Mouse (Mus musculus) brain, embryonic 18.5 days (tissue): ENCODE measurements around the gene Erg.

Source experiments
- DNase-seq: peaks from one replicate; pipeline ENCODE4 v3.0.0-alpha.2; 2012; ENCODE audit warnings: low read depth, low spot score

Gene Erg

GRCm38 (mm10) chr16:95352266-95352665 lies 234.1 kb downstream of the Erg start:
- DNase-seq: no peak

- DNase-seq: no peak
These were observed 235.9 kb downstream of the Erg start for GRCm38 (mm10) chr16:95350499-95350898.

DNA sequence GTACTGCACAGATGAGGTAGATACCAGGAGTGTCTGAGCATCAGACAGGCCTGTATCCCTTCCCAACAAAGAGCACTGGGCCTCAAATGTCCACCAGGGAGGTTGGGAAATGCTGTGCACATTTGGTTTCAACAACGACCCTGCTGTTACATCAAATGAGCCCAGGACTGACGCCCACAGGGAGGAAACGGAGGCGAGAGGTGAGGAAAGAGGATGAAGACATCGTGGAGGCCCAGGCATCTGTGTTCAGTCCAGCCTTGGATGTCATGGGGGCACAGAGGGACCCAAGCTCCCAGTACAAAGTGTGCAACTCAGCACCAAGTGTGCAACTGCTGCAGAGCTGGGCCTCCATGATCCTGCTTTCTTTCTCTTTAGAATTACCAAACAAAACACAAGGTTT lies 236.6 kb downstream of the Erg start:
- DNase-seq: no peak

DNA sequence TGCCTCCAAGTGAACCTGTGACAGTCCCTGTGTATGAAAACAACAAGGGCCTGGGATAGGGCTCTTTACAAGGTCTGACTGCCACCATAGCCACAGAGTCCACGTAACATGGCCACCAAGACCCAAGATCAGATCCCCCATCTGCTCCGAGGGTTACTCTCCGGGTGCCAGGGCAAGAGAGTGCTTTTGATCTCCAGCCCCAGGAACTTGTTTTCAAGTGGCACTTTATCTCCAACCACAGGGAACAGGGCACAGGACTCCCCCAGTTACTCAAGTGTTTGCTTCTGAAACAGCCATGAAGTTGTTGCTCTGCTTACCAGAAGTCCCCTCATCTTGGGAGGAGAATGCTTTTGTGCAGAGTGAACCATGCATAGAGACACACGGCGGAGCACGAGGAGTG lies 237.0 kb downstream of the Erg start:
- no peak for DNase-seq

DNA sequence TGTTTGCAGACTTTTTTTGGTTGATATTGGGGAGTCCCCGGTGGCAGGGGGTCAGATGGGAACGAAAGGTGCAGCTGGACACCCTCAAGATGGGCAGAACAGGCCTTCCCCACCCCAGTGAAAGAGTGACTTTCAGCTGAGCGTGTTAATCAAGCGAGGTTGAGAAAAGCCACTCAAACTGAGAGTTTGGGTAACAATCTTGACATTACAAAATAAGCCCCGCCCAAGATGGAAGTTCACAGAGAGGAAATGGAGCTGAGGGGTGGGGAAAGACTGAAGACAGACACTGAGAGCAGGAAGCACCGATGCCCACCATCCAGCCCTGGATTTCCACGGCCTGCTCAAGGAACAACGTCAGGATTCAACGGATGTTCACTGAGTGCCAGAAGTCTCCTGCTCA lies 237.8 kb downstream of the Erg start:
- DNase-seq: no peak

- no peak for DNase-seq
These were observed 239.2 kb downstream of the Erg start for GRCm38 (mm10) chr16:95347202-95347601.

DNA sequence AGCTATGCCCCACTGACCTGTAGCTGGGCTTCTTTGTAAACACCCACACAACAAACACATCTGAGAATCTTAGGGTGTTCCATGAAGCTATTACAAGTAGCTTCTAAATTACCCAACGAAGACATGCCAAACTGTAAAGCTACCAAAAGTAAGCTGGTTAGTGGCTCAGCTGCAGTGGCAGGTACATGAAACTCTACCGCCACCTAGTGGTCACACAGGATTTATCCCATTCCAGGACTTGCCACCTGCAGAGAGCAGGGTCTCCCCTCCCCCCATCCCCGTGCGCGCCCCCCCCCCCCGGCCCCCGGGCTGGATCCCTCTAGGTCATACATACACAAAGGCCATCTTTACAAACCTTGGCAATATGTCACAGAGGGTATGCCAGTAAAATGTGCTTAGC lies 240.5 kb downstream of the Erg start:
- no peak for DNase-seq

DNA sequence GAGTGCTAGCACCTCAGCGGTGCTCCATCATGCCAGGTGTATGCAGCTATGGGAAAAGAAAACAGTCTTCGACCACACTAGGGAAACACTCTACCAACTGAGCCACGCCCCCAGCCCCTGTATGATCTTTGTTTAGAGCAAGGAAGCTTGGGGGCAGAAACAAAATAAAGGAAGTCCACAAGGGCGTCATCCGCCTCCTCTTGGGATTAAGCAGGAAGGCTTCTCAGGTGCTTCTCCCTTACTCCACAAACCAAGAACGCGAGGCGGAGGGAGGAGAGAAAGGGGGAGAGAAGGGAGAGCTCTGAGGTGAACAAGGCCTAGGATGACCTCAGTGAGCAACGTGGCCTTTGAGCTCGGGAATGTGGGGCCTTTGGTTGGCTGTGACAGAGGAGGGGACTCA lies 241.4 kb downstream of the Erg start:
- DNase-seq: no peak

DNA sequence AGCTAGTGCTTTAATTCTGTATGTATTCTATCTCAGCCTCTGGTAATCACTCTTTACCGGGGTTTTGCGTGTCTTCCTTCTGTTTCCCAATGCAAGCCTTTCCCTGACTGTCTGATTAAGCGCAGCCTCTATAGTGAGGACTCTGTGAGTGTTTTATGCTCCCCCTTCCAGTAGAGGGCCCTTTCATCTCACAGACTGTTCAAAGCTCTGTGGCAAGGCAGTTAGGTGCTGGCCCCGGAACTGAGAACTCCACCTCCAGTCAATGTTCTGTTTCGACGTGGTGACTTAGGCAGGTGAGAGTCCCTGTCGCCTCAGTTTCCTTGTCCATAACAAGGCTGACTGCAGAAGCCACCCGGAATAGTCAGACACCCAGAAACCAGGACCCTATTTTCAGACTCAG lies 244.4 kb downstream of the Erg start:
- no peak for DNase-seq

DNA sequence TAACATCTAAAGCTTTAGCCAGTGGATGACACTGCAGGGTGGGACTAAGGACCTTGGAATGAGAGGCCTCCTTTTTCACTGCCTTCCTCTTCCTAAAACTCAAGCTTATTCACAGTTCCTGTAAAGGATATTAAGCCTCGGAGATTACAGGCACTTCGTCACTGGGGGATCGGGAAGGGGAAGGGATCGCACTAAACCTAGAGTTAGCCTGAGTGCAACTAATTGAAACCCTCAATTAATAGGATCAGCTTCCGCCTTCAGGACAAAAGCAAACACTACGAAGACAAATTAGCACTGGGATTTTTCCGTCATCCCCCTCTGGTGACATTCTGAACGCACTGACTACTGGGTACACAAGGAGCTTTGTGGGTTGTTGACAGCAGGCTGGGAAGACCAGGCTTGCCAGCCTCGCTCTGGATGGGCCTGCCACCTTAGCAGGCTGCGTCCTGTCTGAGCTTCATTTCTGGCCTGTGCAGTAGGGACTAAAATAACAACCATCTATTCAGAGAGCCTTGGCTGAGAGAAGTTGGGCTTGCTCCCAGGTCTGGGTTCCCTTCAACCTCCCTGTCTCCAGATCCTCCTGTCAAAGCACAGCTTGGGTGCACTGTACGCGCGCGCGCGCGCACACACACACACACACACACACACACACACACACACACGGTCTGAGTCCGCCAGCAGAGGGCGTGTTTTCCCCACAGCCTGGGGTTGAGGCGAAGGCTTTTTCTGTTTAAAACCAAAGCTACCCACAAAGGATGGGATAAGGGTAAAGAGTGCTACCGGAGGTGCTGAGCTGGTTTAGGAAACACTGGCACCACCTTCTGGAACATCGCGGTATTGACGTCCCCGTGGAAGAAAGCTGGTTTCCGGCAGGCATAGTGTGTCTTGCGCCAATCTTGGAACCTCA lies 245.3 kb downstream of the Erg start:
- peak; percentile 70 for DNase-seq

DNA sequence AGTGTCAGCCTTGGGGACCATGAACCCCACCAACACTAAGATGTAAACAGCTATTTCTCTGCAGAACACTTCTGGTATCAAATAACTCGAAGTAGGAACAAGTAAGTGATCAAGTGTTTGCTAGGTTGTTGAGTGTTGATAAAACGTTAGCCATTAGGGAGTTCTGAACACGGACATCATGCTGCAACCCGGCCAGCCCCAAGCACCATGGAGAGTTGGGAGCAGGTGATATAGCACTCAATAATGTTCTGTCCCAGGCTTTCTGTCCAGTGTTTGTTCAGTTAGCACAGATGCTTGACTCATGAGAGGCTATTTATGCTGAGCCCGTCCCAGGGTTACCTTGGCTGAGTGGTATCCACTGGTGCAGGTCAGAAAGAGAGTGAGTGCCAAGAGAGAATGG lies 254.2 kb downstream of the Erg start:
- DNase-seq: no peak

- DNase-seq: no peak
These were observed 264.3 kb downstream of the Erg start for GRCm38 (mm10) chr16:95321945-95322625.
